Mouse (Mus musculus) liver, postnatal 0 days (tissue): ENCODE data around the gene Nav1. TPM values are rescaled to one million over a fixed set of nuclear protein-coding genes. Genes with fewer than 3 reads are reported as not detected.

ENCODE experiments used
- ATAC-seq: fragments of 200-750 bp; cut with Nextera tagmentation; 2 replicates; pipeline ENCODE4 v1.8.0; 2017; ENCODE audit warnings: mild to moderate bottlenecking, moderate library complexity
- DNase-seq: peaks from one replicate; pipeline ENCODE4 v3.0.0-alpha.2; 2016
- H3K27ac ChIP-seq: fragments of 300-500 bp; sonication (generic); 2 replicates; pipeline ENCODE4 v1.5.1; 2014; ENCODE audit warnings: antibody characterized with exemption, moderate library complexity, mild to moderate bottlenecking, low read depth
- H3K27me3 ChIP-seq: fragments of 300-500 bp; sonication (generic); 2 replicates; pipeline ENCODE4 v1.6.1; 2014; ENCODE audit warnings: low read length, control low read depth, mixed read lengths; ENCODE audit not compliant: insufficient read depth
- H3K36me3 ChIP-seq: fragments of 300-500 bp; sonication (generic); replicated peaks from 2 replicates; pipeline ENCODE4 v1.6.1; 2014; ENCODE audit warnings: mild to moderate bottlenecking, control low read depth, low read length, moderate library complexity, mixed read lengths; ENCODE audit not compliant: insufficient read depth
- H3K4me1 ChIP-seq: fragments of 300-500 bp; sonication (generic); 2 replicates; pipeline ENCODE4 v1.6.1; 2014; ENCODE audit warnings: antibody characterized with exemption, mild to moderate bottlenecking, control low read depth; ENCODE audit not compliant: insufficient read depth
- H3K4me2 ChIP-seq: fragments of 300-500 bp; sonication (generic); 2 replicates; pipeline ENCODE4 v1.6.1; 2014; ENCODE audit warnings: low read depth, mild to moderate bottlenecking, low read length, moderate library complexity, mixed read lengths
- H3K4me3 ChIP-seq: fragments of 300-500 bp; sonication (generic); 2 replicates; pipeline ENCODE4 v1.5.1; 2014; ENCODE audit warnings: low read depth, low read length
- H3K9ac ChIP-seq: fragments of 300-500 bp; sonication (generic); replicated peaks from 2 replicates; pipeline ENCODE4 v1.6.1; 2014; ENCODE audit warnings: mild to moderate bottlenecking, moderate library complexity
- H3K9me3 ChIP-seq: fragments of 300-500 bp; sonication (generic); 2 replicates; pipeline ENCODE4 v1.6.1; 2016; ENCODE audit warnings: mild to moderate bottlenecking, control low read depth, low read length, mixed read lengths
- CTCF ChIP-seq: sonication (generic); IDR thresholded peaks from 2 replicates; pipeline ENCODE4 v1.5.1; 2016; ENCODE audit warnings: antibody characterized with exemption, low read depth
- EP300 ChIP-seq: IDR thresholded peaks from 2 replicates; pipeline ENCODE4 v1.6.1; 2016; ENCODE audit warnings: antibody characterized with exemption, low read depth, mild to moderate bottlenecking
- WGBS: fragments of 180-500 bp; shearing (Covaris S2); extraction: QIAGEN DNeasy Blood & Tissue Kit; methylation state at CpG from one replicate; pipeline ENCODE4 v1.1.7; 2014; ENCODE audit not compliant: insufficient replicate concordance; 5-methylcytosine and 5-hydroxymethylcytosine counted together
- polyA plus RNA-seq: library from polyadenylated mRNA; unstranded; fragments of >200 nt; fragmentation: Nextera tagmentation; extraction: Ambion mirVana; gene quantifications from 2 replicates; pipeline ENCODE4 v1.2.1, GENCODE M21; 2015

Gene Nav1
- polyA plus RNA-seq, 1 experiment from 2014 or later = 0.94 TPM

DNA sequence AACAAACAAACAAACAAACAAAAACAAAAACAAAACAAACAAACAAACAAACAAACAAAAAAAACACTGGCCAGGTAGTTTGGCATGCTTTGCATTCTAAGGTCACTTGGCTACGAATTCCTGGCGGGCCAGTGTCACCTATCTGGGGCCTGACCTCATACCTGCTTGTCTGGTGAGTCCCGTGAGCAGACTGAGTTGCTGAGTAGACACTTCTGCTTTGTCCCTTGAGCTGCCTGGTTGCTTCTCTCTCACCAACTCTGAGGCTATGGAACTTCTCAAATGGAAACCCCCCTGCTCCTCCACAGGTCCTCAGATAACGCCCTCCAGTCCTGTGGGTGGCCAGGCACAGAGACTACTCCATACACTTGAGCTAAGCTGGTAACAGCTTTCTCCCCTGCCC, 93.0 kb downstream of the Nav1 start:
- peaks cover 38% of the 10 kb centered on the region for H3K4me1 ChIP-seq
- no peak overlapping the region for H3K4me2 ChIP-seq
- H3K4me3 ChIP-seq = no peak overlapping the region
- no peak overlapping the region for H3K27ac ChIP-seq
- ATAC-seq (no peak), DNase-seq (no peak)
- TF ChIP-seq CTCF = no peak
- TF ChIP-seq EP300 = no peak
- no peaks in the 10 kb centered on the region for H3K36me3 ChIP-seq
- WGBS = 42% methylated on average over 4 of the region's 4 CpGs
- 0 out of 2 replicates have a peak, but pooled peaks cover 6% of the 10 kb centered on the region for H3K27me3 ChIP-seq
- no peaks in the 10 kb centered on the region for H3K9me3 ChIP-seq
- H3K9ac ChIP-seq = no peak overlapping the region

- Histone ChIP-seq H3K9ac (no peak overlapping the region), H3K36me3 (no peaks in the 10 kb centered on the region), H3K4me3 (no peak overlapping the region), H3K9me3 (no peaks in the 10 kb centered on the region), H3K27ac (no peak overlapping the region), H3K27me3 (0 out of 2 replicates have a peak, but pooled peaks cover 6% of the 10 kb centered on the region), H3K4me1 (peaks cover 38% of the 10 kb centered on the region), H3K4me2 (no peak overlapping the region)
- no peak for ATAC-seq
- no peak for DNase-seq
- 58% methylated on average over 5 of the region's 5 CpGs for WGBS
- TF ChIP-seq EP300 (no peak), CTCF (no peak)
These were observed 93.6 kb downstream of the Nav1 start for GRCm38 (mm10) chr1:135513464-135513863.

- no peaks in the 10 kb centered on the region for H3K9me3 ChIP-seq
- H3K4me2 ChIP-seq = peak overlapping the region; percentile 63
- 0 out of 2 replicates have a peak overlapping the region, but pooled peaks have one; percentile 17 for H3K9ac ChIP-seq
- DNase-seq (peak; percentile 56), ATAC-seq (peak; percentile 67)
- H3K27ac ChIP-seq = no peak overlapping the region
- 5% methylated on average over 30 of the region's 30 CpGs for WGBS
- peak overlapping the region; percentile 39 for H3K4me3 ChIP-seq
- H3K27me3 ChIP-seq = 0 out of 2 replicates have a peak, but pooled peaks cover 6% of the 10 kb centered on the region
- peaks cover 22% of the 10 kb centered on the region for H3K4me1 ChIP-seq
- no peaks in the 10 kb centered on the region for H3K36me3 ChIP-seq
- TF ChIP-seq CTCF (no peak), EP300 (no peak)
These were observed 96.6 kb downstream of the Nav1 start for GRCm38 (mm10) chr1:135510346-135510977.

DNA sequence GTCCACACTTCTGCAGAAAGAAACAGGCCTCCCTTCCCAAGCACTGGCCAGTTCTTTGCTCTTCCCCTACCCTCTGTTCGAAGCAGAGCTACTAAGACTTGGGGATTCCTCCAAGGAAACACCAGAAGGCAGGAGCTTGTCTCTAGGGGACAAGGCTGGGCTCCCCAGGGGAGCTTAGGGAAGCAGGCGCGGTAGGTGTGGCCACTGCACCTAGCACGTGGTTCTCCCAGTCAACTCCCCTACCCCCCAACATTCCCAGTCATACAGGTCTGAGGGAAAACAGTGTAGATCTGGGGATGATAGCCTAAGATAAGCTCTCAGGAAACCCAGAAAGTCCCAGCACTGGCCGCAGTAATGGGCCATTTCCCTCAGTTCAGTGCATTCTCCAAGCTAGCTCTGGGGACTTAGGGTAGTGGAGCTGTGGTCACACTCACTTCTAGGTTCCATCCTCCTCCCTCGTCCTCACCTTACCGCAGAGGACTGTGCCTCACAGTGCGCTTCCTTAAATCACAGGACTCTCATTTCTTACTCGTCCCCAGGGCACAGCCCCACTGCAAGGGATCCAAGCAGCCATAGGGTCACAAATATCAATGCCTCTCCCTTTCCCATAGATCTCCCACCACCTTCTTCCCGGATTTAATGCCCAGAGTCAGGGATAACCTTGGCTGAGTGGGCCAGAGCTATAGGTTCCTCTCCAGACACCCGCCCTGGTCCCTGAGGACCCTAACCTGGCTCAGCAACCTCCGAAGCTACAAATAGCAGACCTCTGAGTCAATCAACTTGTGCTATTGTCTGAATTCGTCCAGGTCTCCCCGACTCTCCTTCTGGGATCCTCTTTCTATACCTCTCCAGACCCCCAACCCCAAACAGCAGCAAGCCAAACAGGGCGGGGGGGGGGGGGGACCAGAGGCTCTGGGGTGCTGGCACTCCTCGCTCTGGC, 97.7 kb downstream of the Nav1 start:
- no peak for TF ChIP-seq CTCF
- TF ChIP-seq EP300 = no peak
- Histone ChIP-seq H3K27ac (no peak overlapping the region), H3K36me3 (no peaks in the 10 kb centered on the region), H3K9me3 (no peaks in the 10 kb centered on the region), H3K9ac (0 out of 2 replicates have a peak overlapping the region, but pooled peaks have one; percentile 17), H3K4me2 (peak overlapping the region; percentile 63), H3K4me3 (peak overlapping the region; percentile 39), H3K27me3 (0 out of 2 replicates have a peak, but pooled peaks cover 6% of the 10 kb centered on the region), H3K4me1 (peaks cover 19% of the 10 kb centered on the region)
- no peak for DNase-seq
- ATAC-seq = no peak
- 18% methylated on average over 15 of the region's 16 CpGs for WGBS

DNA sequence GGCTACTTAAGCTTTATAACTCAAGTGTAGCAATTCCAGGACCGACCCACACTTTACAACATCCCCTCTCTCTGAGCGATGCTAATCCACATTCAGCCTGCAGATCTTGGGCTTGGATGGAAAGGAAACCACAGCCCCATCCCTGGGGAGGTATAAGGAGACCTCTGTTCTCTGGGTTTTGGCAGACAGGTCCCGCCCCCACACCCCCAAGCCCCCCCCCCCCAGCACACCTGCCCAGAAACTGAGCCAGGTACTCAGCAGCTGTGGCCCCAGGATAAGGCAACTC, 98.8 kb downstream of the Nav1 start:
- no peak for ATAC-seq
- Histone ChIP-seq H3K4me3 (no peak overlapping the region), H3K27me3 (0 out of 2 replicates have a peak, but pooled peaks cover 6% of the 10 kb centered on the region), H3K9ac (no peak overlapping the region), H3K27ac (no peak overlapping the region), H3K4me1 (peaks cover 16% of the 10 kb centered on the region; the same call in 1 of the 2 replicates), H3K9me3 (no peaks in the 10 kb centered on the region), H3K4me2 (no peak overlapping the region), H3K36me3 (no peaks in the 10 kb centered on the region)
- WGBS = 62% methylated on average over 3 of the region's 3 CpGs
- TF ChIP-seq CTCF (no peak), EP300 (no peak)
- DNase-seq = no peak
